Mouse (Mus musculus) B cell, adult (primary cell): ENCODE measurements around the gene Mc3r. TPM values are rescaled to one million over a fixed set of nuclear protein-coding genes. Genes with fewer than 3 reads are reported as not detected.

ENCODE experiments used
- total RNA-seq: library from RNA; stranded (reverse); gene quantifications from 4 replicates; pipeline ENCODE4 v1.2.4, GENCODE M21; 2023; ENCODE audit not compliant: inconsistent age

The Mc3r gene
- total RNA-seq, result not detected in 4 replicates

DNA sequence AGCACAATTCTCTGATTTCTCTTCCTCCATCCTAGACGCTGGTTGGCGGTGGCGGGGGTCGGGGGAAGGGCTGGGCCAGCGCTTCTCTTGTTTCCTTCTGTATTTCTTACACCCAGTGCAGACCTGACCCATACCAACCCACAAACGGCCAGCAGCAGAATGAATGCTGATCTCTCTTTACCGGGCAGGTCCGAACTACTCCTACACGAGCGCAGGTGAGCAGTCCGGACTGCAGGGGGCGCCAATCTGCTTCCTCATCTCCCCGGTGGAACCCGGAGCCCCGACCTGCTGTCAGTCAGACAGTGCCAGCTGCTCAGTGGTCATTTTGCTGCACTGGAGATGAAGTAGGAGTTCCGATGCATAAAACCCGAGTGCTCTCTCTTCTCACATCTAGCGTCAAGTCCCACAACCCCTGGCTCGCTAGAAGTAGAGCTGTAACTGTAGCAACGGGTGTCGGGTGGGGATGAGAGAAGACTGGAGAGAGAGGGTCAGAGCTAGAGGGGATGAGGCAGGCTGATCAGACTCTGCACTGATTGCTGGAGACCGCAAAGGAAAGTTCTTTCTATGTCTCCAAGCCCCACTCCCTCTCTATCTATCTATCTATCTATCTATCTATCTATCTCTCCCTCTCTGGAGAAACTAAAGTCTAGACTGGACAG is at the start of gene Mc3r:
Gene Mc3r, plus strand, starts transcription at position 387 of the 659 bp plus-strand sequence.

Other genes with a start within 250 kb of the Mc3r start
- not detected in 4 replicates for gene Cbln4, start 205.0 kb upstream of the Mc3r start, total RNA-seq
- 8.8 to 9.5 TPM (median 9.2 TPM) in 4 replicates for gene Fam210b, start 97.1 kb downstream of the Mc3r start, total RNA-seq
- 6.5 to 7.1 TPM (median 6.8 TPM) in 4 replicates for gene Aurka, start 122.0 kb downstream of the Mc3r start, total RNA-seq
- 37.5 to 43.0 TPM (median 41.8 TPM) in 4 replicates for gene Cstf1, start 122.2 kb downstream of the Mc3r start, total RNA-seq
- 2.2 to 3.6 TPM (median 2.6 TPM) in 4 replicates for gene Cass4, start 145.3 kb downstream of the Mc3r start, total RNA-seq
- gene Rtf2, start 192.1 kb downstream of the Mc3r start, total RNA-seq, result 74.9 to 85.6 TPM (median 79.2 TPM) in 4 replicates
- not detected in 4 replicates for gene Gcnt7, start 210.1 kb downstream of the Mc3r start, total RNA-seq
- 6.0 to 9.0 TPM (median 7.8 TPM) in 4 replicates for gene Fam209, start 224.0 kb downstream of the Mc3r start, total RNA-seq